Mouse (Mus musculus) lung, postnatal 0 days (tissue): ENCODE results near the gene Phb. TPM values are rescaled to one million over a fixed set of nuclear protein-coding genes. Genes with fewer than 3 reads are reported as not detected.
A peak's percentile ranks its signal among the peaks of the same experiment; 100 is the strongest.

ENCODE experiments used
- ATAC-seq: fragments of 200-750 bp; cut with Nextera tagmentation; 2 replicates; pipeline ENCODE4 v1.8.0; 2017; ENCODE audit warnings: moderate library complexity
- DNase-seq: peaks from one replicate; pipeline ENCODE4 v3.0.0-alpha.2; 2016; ENCODE audit warnings: low spot score
- H3K27ac ChIP-seq: fragments of 300-500 bp; sonication (generic); 2 replicates; pipeline ENCODE4 v1.5.1; 2014; ENCODE audit warnings: antibody characterized with exemption, mild to moderate bottlenecking, low read length, mixed read lengths
- H3K27me3 ChIP-seq: fragments of 300-500 bp; sonication (generic); replicated peaks from 2 replicates; pipeline ENCODE4 v1.6.1; 2014; ENCODE audit warnings: low read length, mixed read lengths; ENCODE audit not compliant: insufficient read depth
- H3K36me3 ChIP-seq: fragments of 300-500 bp; sonication (generic); 2 replicates; pipeline ENCODE4 v1.6.1; 2014; ENCODE audit warnings: low read length, mixed read lengths; ENCODE audit not compliant: insufficient read depth
- H3K4me1 ChIP-seq: fragments of 300-500 bp; sonication (generic); 2 replicates; pipeline ENCODE4 v1.6.1; 2014; ENCODE audit warnings: antibody characterized with exemption, low read depth, low read length, mixed read lengths; ENCODE audit not compliant: insufficient read depth
- H3K4me2 ChIP-seq: fragments of 300-500 bp; sonication (generic); replicated peaks from 2 replicates; pipeline ENCODE4 v1.6.1; 2014; ENCODE audit warnings: low read depth, mild to moderate bottlenecking, low read length, moderate library complexity, mixed read lengths
- H3K4me3 ChIP-seq: fragments of 300-500 bp; sonication (generic); 2 replicates; pipeline ENCODE4 v1.5.1; 2014; ENCODE audit warnings: low read depth, low read length
- H3K9ac ChIP-seq: fragments of 300-500 bp; sonication (generic); replicated peaks from 2 replicates; pipeline ENCODE4 v1.6.1; 2014; ENCODE audit warnings: low read depth, mild to moderate bottlenecking
- H3K9me3 ChIP-seq: fragments of 300-500 bp; sonication (generic); 2 replicates; pipeline ENCODE4 v1.6.1; 2016; ENCODE audit warnings: low read length, mixed read lengths
- CTCF ChIP-seq: IDR thresholded peaks from 2 replicates; pipeline ENCODE4 v1.5.1; 2016; ENCODE audit warnings: antibody characterized with exemption, mild to moderate bottlenecking
- EP300 ChIP-seq: IDR thresholded peaks from 2 replicates; pipeline ENCODE4 v1.6.1; 2016; ENCODE audit warnings: antibody characterized with exemption, mild to moderate bottlenecking, control low read depth
- WGBS: fragments of 180-500 bp; shearing (Covaris S2); extraction: QIAGEN DNeasy Blood & Tissue Kit; methylation state at CpG from one replicate; pipeline ENCODE4 v1.1.7; 2014; 5-methylcytosine and 5-hydroxymethylcytosine counted together
- polyA plus RNA-seq: library from polyadenylated mRNA; unstranded; fragments of >200 nt; fragmentation: Nextera tagmentation; extraction: Ambion mirVana; gene quantifications from 2 replicates; pipeline ENCODE4 v1.2.1, GENCODE M21; 2015

Phb gene
- polyA plus RNA-seq, 1 experiment from 2014 or later: 94.7 TPM

DNA sequence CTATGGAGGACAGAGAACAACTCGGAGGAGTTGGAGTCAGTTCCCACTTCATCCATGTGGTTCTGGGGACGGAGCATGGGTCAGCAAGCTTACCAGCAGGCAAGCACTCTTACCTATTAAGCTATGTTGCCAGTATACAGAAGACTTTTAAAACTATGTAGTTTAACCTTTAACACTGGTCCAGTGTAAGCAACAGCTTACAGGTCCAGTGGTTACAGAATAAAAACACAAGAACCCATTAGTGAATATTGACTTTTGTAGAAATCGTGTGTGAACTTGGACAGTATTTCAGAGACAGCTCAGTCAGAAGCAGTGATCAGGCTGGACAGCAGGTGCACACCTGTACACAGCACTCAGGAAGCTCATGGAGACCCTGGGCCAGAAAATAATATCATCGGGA is 57.7 kb downstream of the Phb start:
- H3K4me3 ChIP-seq: no peak overlapping the region
- WGBS: 88% methylated on average over 4 of the region's 4 CpGs
- no peaks in the 10 kb centered on the region for H3K27me3 ChIP-seq
- H3K9ac ChIP-seq: no peak overlapping the region
- DNase-seq: no peak
- no peaks in the 10 kb centered on the region for H3K4me1 ChIP-seq
- no peaks in the 10 kb centered on the region for H3K36me3 ChIP-seq
- TF ChIP-seq CTCF (no peak), EP300 (no peak)
- H3K4me2 ChIP-seq: no peak overlapping the region
- no peak for ATAC-seq
- no peaks in the 10 kb centered on the region for H3K9me3 ChIP-seq
- no peak overlapping the region for H3K27ac ChIP-seq

DNA sequence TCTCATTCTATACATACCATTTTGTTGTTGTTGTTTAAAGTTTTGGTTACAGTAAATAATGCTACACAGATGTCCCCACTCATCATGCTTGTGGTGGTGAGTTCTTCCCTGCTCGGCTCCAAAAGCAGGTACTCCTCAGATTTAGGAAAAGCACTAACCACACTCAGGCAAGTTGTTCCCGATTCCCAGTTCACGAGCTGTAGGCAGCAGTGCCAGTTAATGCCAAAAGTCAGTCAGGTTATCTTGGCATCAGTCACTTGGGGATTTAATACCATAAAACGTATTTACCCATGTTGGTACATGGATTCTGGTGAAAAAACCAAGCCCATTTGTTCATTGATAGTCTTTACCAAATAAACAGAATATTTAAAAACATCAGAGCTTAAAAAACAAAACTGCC is 59.4 kb downstream of the Phb start:
- H3K9me3 ChIP-seq: no peaks in the 10 kb centered on the region
- WGBS: 77% methylated on average over 4 of the region's 4 CpGs
- no peak overlapping the region for H3K4me3 ChIP-seq
- DNase-seq: no peak
- H3K27ac ChIP-seq: no peak overlapping the region
- no peaks in the 10 kb centered on the region for H3K27me3 ChIP-seq
- H3K9ac ChIP-seq: no peak overlapping the region
- no peak overlapping the region for H3K4me2 ChIP-seq
- H3K4me1 ChIP-seq: no peaks in the 10 kb centered on the region
- no peak for ATAC-seq
- no peak for TF ChIP-seq EP300
- TF ChIP-seq CTCF: no peak
- H3K36me3 ChIP-seq: no peaks in the 10 kb centered on the region

DNA sequence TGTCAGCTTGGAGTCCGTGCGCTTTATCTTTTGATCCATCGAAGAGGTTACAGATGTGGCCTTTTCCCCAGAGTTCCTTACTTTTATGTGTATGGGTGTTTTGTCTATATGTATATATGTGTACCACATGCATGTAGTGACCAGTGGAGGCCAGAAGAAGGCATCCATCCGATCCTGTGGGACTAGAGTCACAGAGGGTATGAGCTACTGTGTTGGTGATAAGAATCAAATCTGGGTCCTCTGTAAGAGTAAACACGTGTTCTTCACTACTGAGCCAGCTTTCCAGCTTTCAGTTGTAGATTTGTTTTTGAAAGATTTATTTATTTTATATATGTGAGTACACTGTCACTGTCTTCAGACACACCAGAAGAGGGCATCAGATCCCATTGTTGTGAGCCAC is 61.2 kb downstream of the Phb start:
- 79% methylated on average over 5 of the region's 5 CpGs for WGBS
- Histone ChIP-seq H3K36me3 (no peaks in the 10 kb centered on the region), H3K4me3 (no peak overlapping the region), H3K9me3 (no peaks in the 10 kb centered on the region), H3K27ac (no peak overlapping the region), H3K4me2 (no peak overlapping the region), H3K4me1 (no peaks in the 10 kb centered on the region), H3K27me3 (no peaks in the 10 kb centered on the region), H3K9ac (no peak overlapping the region)
- DNase-seq: no peak
- no peak for ATAC-seq
- TF ChIP-seq EP300 (no peak), CTCF (no peak)

DNA sequence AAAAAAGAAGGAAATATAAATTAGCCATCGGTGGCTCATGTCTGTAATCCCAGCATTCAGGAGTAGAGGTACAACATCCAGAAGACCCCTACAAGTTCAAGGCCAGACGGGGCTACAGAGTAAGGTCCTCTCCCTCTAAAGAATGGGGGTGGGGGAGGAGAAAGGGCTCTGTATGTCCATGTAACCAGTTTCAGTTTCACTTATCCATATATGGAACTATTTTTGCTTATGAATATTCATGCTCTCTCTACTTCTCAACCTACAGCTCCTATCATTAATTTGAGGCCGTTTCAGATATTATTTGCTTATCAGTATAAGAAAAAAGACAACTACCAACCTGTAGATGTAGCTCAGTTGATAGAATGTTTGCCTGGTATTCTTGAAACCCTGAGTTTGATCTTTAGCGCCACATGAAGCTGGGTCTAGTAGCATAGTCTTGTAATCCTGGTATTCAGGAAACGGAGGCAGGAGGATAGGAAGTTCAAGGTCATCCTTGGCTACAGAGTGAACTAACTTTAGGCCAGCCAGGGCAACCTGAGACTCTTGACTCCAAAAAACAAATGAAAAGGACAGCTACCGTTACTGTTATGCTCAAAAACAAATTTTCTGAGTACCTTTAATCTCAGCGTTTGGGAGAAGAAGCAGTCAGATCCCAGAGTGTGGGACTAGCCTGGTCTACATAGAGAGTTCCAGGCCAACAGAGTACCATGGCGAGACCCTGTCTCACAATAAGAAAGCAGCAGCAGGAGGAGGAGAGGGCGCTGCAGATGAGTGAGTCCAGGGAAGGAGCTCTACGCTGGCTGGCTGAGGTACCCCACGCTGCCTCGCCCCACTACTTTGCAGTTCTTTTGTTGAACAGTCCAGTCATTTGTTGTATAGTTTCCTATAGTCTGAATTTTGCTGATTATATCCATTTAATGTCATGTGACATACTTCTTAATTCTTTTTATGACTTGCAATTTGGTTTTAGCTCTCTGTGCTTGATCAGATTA is 62.5 kb downstream of the Phb start:
- Histone ChIP-seq H3K4me3 (no peak overlapping the region), H3K9ac (no peak overlapping the region), H3K36me3 (no peaks in the 10 kb centered on the region), H3K27me3 (no peaks in the 10 kb centered on the region), H3K4me2 (0 out of 2 replicates have a peak overlapping the region, but pooled peaks have one; percentile 17), H3K4me1 (no peaks in the 10 kb centered on the region), H3K9me3 (no peaks in the 10 kb centered on the region), H3K27ac (no peak overlapping the region)
- TF ChIP-seq EP300: no peak
- no peak for TF ChIP-seq CTCF
- 78% methylated on average over 12 of the region's 12 CpGs for WGBS
- DNase-seq (peak; percentile 48), ATAC-seq (no peak)

Other genes with a start within 250 kb of the Phb start
- gene Nxph3, start 152.4 kb upstream of the Phb start, polyA plus RNA-seq: 1.2 and 1.5 TPM in 2 replicates
- 0.43 and 0.50 TPM in 2 replicates for gene Ngfr, start 79.2 kb upstream of the Phb start, polyA plus RNA-seq
- gene Zfp652, start 45.7 kb downstream of the Phb start, polyA plus RNA-seq: 18.5 and 19.6 TPM in 2 replicates
- gene B130006D01Rik, start 56.6 kb downstream of the Phb start, polyA plus RNA-seq: 0.42 and 0.61 TPM in 2 replicates
- 1.3 and 1.6 TPM in 2 replicates for gene Phospho1, start 157.5 kb downstream of the Phb start, polyA plus RNA-seq
- gene Gngt2, start 170.3 kb downstream of the Phb start, polyA plus RNA-seq: 62.5 and 75.9 TPM in 2 replicates
- 29.4 and 33.3 TPM in 2 replicates for gene Abi3, start 175.5 kb downstream of the Phb start, polyA plus RNA-seq
- gene B4galnt2, start 247.9 kb downstream of the Phb start, polyA plus RNA-seq: not detected in 2 replicates